Mouse (Mus musculus) lung, postnatal 4 days (tissue): ENCODE measurements around the gene Hoxa13.
A peak's percentile ranks its signal among the peaks of the same experiment; 100 is the strongest.

Experiments used
- DNase-seq, 2 experiments: peaks; one replicate each; pipeline ENCODE4 v3.0.0; 2021

The Hoxa13 gene

GRCm38 (mm10) chr6:52208072-52208867, 52.4 kb downstream of the Hoxa13 start, which contains the start of gene Hoxa6:
TSS of gene Hoxa6 (minus strand) at chr6:52208722.
- DNase-seq: peak; percentile 65 to 79
